Mouse (Mus musculus) heart, embryonic 14.5 days (tissue): ENCODE results near the gene Slco4a1. TPM values are rescaled to one million over a fixed set of nuclear protein-coding genes. Genes with fewer than 3 reads are reported as not detected.

Source experiments
- ATAC-seq: fragments of 200-750 bp; cut with Nextera tagmentation; 2 replicates; pipeline ENCODE4 v1.8.0; 2017; ENCODE audit warnings: low read depth, moderate TSS enrichment; ENCODE audit not compliant: insufficient number of reproducible peaks, insufficient read depth, low FRiP score
- H3K27ac ChIP-seq, 2 experiments: fragments of 200-500 bp in 1 of 2; fragments of 300-500 bp in 1 of 2; sonication (generic) in 1 of 2; replicated peaks in 1 of 2; 2 replicates each; pipeline ENCODE4 v1.5.1; 2012 to 2014; ENCODE audit warnings: low read depth in 2 of 2, low read length in 2 of 2, control low read depth in 1 of 2, mild to moderate bottlenecking in 1 of 2, mixed read lengths in 1 of 2; ENCODE audit not compliant: control insufficient read depth in 1 of 2, insufficient read depth in 1 of 2
- H3K27me3 ChIP-seq: fragments of 300-500 bp; sonication (generic); 2 replicates; pipeline ENCODE4 v1.6.1; 2014; ENCODE audit warnings: mild to moderate bottlenecking, low read length, control low read depth; ENCODE audit not compliant: control insufficient read depth, insufficient read depth
- H3K36me3 ChIP-seq: fragments of 300-500 bp; sonication (generic); 2 replicates; pipeline ENCODE4 v1.6.1; 2014; ENCODE audit warnings: mild to moderate bottlenecking, control low read depth, low read length, mixed read lengths; ENCODE audit not compliant: control insufficient read depth, insufficient read depth
- H3K4me1 ChIP-seq, 2 experiments: fragments of 200-500 bp in 1 of 2; fragments of 300-500 bp in 1 of 2; sonication (generic) in 1 of 2; 2 replicates each; pipeline ENCODE4 v1.6.1; 2012 to 2014; ENCODE audit warnings: low read length in 2 of 2, control low read depth in 1 of 2, mixed read lengths in 1 of 2; ENCODE audit not compliant: control insufficient read depth in 2 of 2, insufficient read depth in 2 of 2
- H3K4me2 ChIP-seq: fragments of 300-500 bp; sonication (generic); 2 replicates; pipeline ENCODE4 v1.6.1; 2014; ENCODE audit warnings: mild to moderate bottlenecking, low read length
- H3K4me3 ChIP-seq, 2 experiments: fragments of 200-500 bp in 1 of 2; fragments of 300-500 bp in 1 of 2; sonication (generic) in 1 of 2; 2 replicates each; pipeline ENCODE4 v1.5.1; 2012 to 2014; ENCODE audit warnings: low read length in 2 of 2, mild to moderate bottlenecking in 2 of 2, control low read depth in 1 of 2, low read depth in 1 of 2, moderate library complexity in 1 of 2; ENCODE audit not compliant: control insufficient read depth in 1 of 2, insufficient read depth in 1 of 2
- H3K9ac ChIP-seq: fragments of 300-500 bp; sonication (generic); 2 replicates; pipeline ENCODE4 v1.6.1; 2014; ENCODE audit warnings: mild to moderate bottlenecking, low read length
- H3K9me3 ChIP-seq: fragments of 300-500 bp; sonication (generic); 2 replicates; pipeline ENCODE4 v1.6.1; 2016; ENCODE audit warnings: low read length, control low read depth; ENCODE audit not compliant: control insufficient read depth
- WGBS: fragments of 180-500 bp; shearing (Covaris S2); extraction: QIAGEN DNeasy Blood & Tissue Kit; methylation state at CpG from one replicate; pipeline ENCODE4 v1.1.7; 2014; 5-methylcytosine and 5-hydroxymethylcytosine counted together
- polyA plus RNA-seq: library from polyadenylated mRNA; unstranded; fragments of >200 nt; fragmentation: Nextera tagmentation; extraction: Ambion mirVana; gene quantifications from 2 replicates; pipeline ENCODE4 v1.2.1, GENCODE M21; 2014

Gene Slco4a1
- polyA plus RNA-seq, 1 experiment from 2014 or later = 0.26 TPM

DNA sequence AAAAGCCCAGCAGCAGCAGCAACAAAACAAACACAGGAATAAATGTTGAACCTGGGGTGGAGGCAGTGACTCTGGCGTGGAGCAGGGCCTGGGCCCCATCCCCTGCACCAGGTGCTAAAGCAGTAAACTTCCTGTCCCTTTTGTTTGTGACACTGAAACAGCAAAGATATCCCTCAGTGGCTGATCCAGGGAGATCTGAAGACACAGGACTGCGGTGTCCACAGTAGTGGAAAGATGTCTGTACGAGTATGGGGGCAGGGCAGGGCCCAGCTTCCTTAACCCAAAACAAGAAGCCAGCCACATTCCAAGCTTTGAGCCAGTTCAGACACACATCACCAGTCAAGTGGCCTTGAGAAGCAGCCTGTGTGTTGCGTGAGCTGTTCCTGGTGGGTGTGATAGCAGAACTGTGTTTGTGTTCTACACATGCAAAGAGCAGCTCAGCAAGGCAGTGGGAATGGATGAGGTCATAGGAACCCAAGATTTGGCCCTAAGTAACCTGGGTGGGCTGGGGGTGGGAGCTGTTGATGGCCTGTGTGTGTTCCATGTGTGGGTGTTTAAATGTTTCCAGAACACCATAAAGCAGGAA lies 20.6 kb upstream of the Slco4a1 start:
- Histone ChIP-seq H3K4me3 (no peak overlapping the region), H3K4me2 (no peak overlapping the region), H3K9ac (no peak overlapping the region), H3K27ac (no peak overlapping the region), H3K27me3 (no peaks in the 10 kb centered on the region), H3K36me3 (no peaks in the 10 kb centered on the region), H3K9me3 (no peaks in the 10 kb centered on the region), H3K4me1 (peaks cover 4 to 7% of the 10 kb centered on the region in 2 experiments; a peak in 3 of 4 replicates)
- no peak for ATAC-seq
- WGBS = 28% methylated on average over 4 of the region's 4 CpGs

DNA sequence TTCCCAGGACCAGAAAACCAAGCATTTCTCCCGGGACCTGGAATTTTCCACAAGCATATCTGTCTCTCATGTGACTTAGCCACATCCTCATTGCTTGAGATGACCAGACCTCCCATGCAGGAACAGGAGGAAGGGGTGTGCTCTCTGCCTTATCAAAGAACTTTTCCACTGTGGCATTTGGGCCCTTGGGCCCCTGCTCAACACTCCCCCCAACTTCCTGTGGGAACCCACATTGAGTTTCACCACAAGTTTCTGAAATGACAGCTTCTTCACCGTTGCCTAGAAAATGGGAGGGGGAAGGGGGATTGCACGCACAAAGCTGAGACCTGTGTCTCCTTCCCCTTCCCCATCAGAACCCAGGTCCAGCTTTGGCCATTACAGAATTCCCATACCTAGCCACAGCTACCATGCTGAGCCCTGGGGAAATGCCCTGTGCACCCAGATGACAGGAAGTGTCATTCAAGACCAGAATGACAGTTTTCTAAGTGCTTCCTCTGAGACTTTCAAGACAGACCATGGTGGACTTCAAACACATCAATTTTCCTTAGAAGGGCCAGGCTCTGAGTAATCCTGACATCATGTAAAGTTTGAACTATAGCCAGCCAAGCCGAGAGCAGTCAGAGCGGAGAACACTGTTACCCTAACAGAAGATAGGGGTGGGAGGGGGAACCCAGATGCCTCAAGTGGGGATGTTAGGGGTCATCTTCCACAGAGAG lies 18.7 kb upstream of the Slco4a1 start:
- no peak overlapping the region for H3K4me3 ChIP-seq
- peaks cover 13 to 21% of the 10 kb centered on the region in 2 experiments for H3K4me1 ChIP-seq
- no peak overlapping the region for H3K9ac ChIP-seq
- WGBS = 54% methylated on average over 5 of the region's 5 CpGs
- H3K4me2 ChIP-seq = no peak overlapping the region
- H3K9me3 ChIP-seq = no peaks in the 10 kb centered on the region
- ATAC-seq = no peak
- no peak overlapping the region for H3K27ac ChIP-seq
- no peaks in the 10 kb centered on the region for H3K27me3 ChIP-seq
- H3K36me3 ChIP-seq = no peaks in the 10 kb centered on the region

DNA sequence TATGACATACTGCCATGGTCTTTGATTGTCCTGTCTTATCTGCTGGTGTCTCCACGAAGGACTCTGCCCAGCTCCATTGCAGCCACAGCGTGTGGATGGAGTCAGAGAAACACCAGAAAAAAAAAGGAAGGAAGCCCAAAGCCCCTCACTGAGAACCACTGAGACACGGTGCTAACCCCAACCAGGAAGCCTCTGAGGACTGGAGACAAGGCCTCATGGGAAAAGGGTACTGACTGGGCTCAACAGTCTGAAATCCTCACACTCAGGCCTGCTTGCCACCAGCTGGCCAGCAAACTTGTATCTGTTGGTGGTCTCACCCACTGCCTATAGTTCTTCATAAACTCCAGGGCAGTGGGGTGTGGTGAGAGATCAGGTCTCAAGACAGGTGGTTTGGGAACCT lies 16.3 kb upstream of the Slco4a1 start:
- ATAC-seq = no peak
- Histone ChIP-seq H3K27ac (no peak overlapping the region), H3K4me2 (no peak overlapping the region), H3K4me1 (peaks cover 17 to 23% of the 10 kb centered on the region in 2 experiments), H3K9ac (no peak overlapping the region), H3K9me3 (no peaks in the 10 kb centered on the region), H3K27me3 (no peaks in the 10 kb centered on the region), H3K36me3 (no peaks in the 10 kb centered on the region), H3K4me3 (no peak overlapping the region)
- 65% methylated on average over 3 of the region's 3 CpGs for WGBS

DNA sequence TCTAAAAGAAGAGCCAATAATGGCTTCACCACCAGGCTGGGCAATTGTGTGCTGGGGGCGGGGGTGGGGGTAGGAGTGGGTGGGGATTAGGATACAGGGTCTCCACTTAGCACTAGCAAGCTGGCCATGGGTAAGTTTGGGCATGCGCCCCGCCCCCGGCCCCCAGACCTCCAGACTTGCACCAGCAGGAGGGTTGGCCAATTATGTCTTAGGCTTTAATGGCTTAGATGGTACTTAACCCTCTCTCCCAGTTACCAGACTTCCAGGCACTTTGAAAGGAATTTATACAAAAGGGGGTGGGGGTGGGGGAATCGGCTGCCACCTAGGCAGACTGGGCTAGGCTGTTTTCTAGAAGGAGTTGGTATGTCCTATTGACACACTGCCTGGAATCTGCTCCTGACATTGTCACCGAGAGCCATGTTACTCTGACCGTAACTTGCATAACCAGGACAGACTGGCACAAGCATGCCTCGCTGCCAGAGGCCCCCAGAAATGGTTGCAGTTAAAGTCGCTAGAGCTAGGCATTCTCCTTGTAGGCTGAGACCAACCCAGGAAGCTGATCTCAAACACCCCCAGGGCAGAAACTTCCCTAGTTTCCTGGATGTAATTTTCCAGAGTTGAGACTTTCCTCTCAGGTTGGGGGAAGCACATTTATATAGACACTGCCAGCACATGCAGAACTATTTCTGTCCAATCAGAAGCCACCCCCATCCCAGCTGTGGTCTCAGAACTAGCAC lies 15.3 kb upstream of the Slco4a1 start:
- H3K9ac ChIP-seq = no peak overlapping the region
- H3K4me2 ChIP-seq = no peak overlapping the region
- H3K27ac ChIP-seq = no peak overlapping the region
- H3K27me3 ChIP-seq = no peaks in the 10 kb centered on the region
- no peaks in the 10 kb centered on the region for H3K36me3 ChIP-seq
- 57% methylated on average over 9 of the region's 9 CpGs for WGBS
- no peak overlapping the region for H3K4me3 ChIP-seq
- H3K9me3 ChIP-seq = no peaks in the 10 kb centered on the region
- peaks cover 15 to 19% of the 10 kb centered on the region in 2 experiments for H3K4me1 ChIP-seq
- no peak for ATAC-seq

GRCm38 (mm10) chr2:180442061-180442460 lies 14.0 kb upstream of the Slco4a1 start:
- Histone ChIP-seq H3K27ac (no peak overlapping the region), H3K27me3 (no peaks in the 10 kb centered on the region), H3K4me1 (peaks cover 13 to 19% of the 10 kb centered on the region in 2 experiments), H3K36me3 (no peaks in the 10 kb centered on the region), H3K9me3 (no peaks in the 10 kb centered on the region), H3K9ac (no peak overlapping the region), H3K4me2 (no peak overlapping the region), H3K4me3 (no peak overlapping the region)
- WGBS = 47% methylated on average over 5 of the region's 5 CpGs
- ATAC-seq = no peak

- H3K4me1 ChIP-seq = peaks cover 11 to 19% of the 10 kb centered on the region in 2 experiments
- H3K4me2 ChIP-seq = no peak overlapping the region
- no peaks in the 10 kb centered on the region for H3K27me3 ChIP-seq
- no peak overlapping the region for H3K9ac ChIP-seq
- no peak for ATAC-seq
- H3K9me3 ChIP-seq = no peaks in the 10 kb centered on the region
- 58% methylated on average over 7 of the region's 7 CpGs for WGBS
- H3K27ac ChIP-seq = no peak overlapping the region
- no peaks in the 10 kb centered on the region for H3K36me3 ChIP-seq
- H3K4me3 ChIP-seq = no peak overlapping the region
Observed at GRCm38 (mm10) chr2:180443861-180444260, 12.2 kb upstream of the Slco4a1 start.

- Histone ChIP-seq H3K27ac (no peak overlapping the region), H3K27me3 (no peaks in the 10 kb centered on the region), H3K36me3 (no peaks in the 10 kb centered on the region), H3K4me3 (no peak overlapping the region), H3K4me1 (peaks cover 11 to 19% of the 10 kb centered on the region in 2 experiments), H3K9ac (no peak overlapping the region), H3K9me3 (no peaks in the 10 kb centered on the region), H3K4me2 (no peak overlapping the region)
- WGBS = 37% methylated on average over 8 of the region's 9 CpGs
- ATAC-seq = no peak
Observed at GRCm38 (mm10) chr2:180444957-180445785, 10.9 kb upstream of the Slco4a1 start.
